Mouse (Mus musculus) spleen, embryonic (tissue): ENCODE measurements around the gene Gripap1.
"Not testable (repeated sequence)": the region's sequence is repeated elsewhere in the genome, so short reads cannot be mapped to it uniquely, and the experiment has no call there.

Experiments used
- CTCF ChIA-PET: fragments of 350-600 bp; sonication (Branson Sonifier 250); formaldehyde crosslinking; loops from one replicate; lab custom pipeline; 2022; lab: Charles Lee

Gripap1 gene

GRCm38 (mm10) chrX:7778450-7779244, 10.9 kb upstream of the Gripap1 start:
- CTCF ChIA-PET = interaction anchor here (0.7 kb wide), 1 partner anchor 26 kb away, joined by 4 read pairs; no protein-coding TSS in a partner anchor

- CTCF ChIA-PET = no interaction called here
Observed at GRCm38 (mm10) chrX:7779294-7779693, 10.3 kb upstream of the Gripap1 start.

DNA sequence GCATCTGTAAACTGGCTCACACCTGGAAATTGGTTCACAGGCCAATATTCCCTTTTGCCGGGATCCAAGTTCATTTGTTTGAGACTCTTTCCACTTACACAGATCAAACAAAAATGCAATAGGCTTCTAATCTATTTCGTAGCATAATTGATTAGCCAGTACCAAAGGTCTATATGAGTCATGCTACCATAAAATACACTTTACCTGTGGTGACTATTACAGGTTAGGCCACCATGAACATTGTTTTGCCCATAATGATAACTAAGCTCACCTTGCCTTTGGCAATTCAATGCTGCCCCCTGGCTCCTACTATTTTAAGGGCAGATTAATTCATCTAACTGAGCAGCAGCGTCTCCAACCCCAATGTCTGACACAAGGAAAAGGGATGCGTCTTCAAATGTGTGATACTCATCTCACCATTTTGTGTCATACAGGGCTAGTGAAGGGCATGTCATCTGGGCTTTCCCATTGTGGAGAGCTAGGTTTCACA, 6.9 kb upstream of the Gripap1 start:
- CTCF ChIA-PET = no interaction called here

GRCm38 (mm10) chrX:7790309-7790708, 744 bp downstream of the Gripap1 start:
- CTCF ChIA-PET = no interaction called here

DNA sequence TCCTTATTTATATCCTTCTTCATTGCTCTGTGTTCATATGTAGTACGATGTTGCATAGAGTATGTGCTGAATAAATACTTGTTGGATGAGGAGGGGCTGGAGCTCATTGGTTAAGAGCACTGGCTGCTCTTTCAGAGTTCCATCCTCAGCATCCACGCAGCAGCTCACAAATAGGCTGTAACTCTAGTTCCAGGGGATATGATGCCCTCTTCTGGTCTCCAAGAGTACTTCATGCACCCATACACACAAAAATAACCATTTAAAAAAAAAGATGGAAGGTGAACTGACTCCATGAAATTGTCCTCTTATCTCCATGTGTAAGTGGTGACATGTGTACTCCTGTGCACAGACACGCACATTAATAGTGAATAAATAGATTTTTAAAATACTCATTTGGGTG, 3.8 kb downstream of the Gripap1 start:
- CTCF ChIA-PET = no interaction called here

DNA sequence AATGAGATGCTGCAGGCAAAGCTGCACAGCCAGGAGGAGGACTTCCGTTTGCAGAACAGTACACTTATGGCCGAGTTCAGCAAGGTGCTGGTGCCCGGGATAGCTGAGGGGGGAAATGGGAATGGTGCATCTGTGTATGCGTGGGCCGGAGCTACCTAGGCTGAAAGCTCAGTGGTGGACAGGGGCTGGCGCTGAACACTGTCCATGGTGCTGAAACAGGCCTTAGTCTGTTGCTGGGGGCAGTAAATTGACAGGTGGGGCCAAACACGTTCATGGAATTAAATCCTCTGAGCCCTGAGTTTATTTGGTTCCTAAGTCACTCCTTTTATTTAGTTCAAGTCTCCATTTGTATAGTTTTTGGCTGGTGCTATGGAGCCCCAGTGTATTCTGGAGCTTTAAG, 5.5 kb downstream of the Gripap1 start:
- CTCF ChIA-PET = interaction anchor here (0.7 kb wide), 1 partner anchor 52 kb away, joined by 4 read pairs; no protein-coding TSS in a partner anchor

- CTCF ChIA-PET = no interaction called here
Observed at GRCm38 (mm10) chrX:7797327-7797726, 7.8 kb downstream of the Gripap1 start.

DNA sequence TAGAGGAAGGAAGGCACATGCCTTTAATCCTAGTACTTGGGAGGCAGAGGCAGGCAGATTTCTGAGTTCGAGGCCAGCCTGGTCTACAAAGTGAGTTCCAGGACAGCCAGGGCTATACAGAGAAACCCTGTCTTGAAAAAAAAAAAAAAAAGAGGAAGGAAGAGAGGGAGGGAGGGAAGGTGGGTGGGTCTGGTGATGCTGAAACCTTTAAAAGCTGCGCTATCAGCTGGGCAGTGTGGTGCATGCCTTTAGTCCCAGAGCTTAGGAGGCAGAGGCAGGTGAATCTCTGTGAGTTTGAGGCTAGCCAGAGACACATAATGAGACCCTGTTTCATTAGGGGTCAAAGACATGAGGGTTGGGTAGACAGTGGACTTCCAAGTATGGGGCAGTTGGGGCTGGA, 12.6 kb downstream of the Gripap1 start:
- CTCF ChIA-PET = not testable (repeated sequence)

- CTCF ChIA-PET = not testable (repeated sequence)
Observed at GRCm38 (mm10) chrX:7815016-7815415, 25.5 kb downstream of the Gripap1 start.

GRCm38 (mm10) chrX:7821865-7822779, 32.6 kb downstream of the Gripap1 start, which contains the start of gene Kcnd1:
TSS of gene Kcnd1 (plus strand) at chrX:7822289.
- CTCF ChIA-PET = no interaction called here

- CTCF ChIA-PET = no interaction called here
Observed at GRCm38 (mm10) chrX:7837146-7837545, 47.6 kb downstream of the Gripap1 start.

DNA sequence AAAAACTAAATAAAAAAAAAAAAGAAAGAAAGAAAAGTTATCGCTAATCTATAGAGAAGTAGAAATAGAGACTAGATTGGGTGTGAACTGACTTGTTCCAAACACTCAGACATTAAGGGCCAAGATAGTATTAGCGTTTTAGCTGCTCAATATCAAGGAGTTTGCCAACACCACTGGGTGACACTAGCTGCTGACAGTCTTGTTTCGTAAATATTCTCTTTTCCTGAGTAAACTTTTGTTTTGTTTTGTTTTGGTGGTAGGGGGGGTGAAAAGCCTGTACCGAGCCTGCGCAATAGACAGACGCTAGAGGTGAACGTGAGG, 51.2 kb downstream of the Gripap1 start:
- CTCF ChIA-PET = no interaction called here

DNA sequence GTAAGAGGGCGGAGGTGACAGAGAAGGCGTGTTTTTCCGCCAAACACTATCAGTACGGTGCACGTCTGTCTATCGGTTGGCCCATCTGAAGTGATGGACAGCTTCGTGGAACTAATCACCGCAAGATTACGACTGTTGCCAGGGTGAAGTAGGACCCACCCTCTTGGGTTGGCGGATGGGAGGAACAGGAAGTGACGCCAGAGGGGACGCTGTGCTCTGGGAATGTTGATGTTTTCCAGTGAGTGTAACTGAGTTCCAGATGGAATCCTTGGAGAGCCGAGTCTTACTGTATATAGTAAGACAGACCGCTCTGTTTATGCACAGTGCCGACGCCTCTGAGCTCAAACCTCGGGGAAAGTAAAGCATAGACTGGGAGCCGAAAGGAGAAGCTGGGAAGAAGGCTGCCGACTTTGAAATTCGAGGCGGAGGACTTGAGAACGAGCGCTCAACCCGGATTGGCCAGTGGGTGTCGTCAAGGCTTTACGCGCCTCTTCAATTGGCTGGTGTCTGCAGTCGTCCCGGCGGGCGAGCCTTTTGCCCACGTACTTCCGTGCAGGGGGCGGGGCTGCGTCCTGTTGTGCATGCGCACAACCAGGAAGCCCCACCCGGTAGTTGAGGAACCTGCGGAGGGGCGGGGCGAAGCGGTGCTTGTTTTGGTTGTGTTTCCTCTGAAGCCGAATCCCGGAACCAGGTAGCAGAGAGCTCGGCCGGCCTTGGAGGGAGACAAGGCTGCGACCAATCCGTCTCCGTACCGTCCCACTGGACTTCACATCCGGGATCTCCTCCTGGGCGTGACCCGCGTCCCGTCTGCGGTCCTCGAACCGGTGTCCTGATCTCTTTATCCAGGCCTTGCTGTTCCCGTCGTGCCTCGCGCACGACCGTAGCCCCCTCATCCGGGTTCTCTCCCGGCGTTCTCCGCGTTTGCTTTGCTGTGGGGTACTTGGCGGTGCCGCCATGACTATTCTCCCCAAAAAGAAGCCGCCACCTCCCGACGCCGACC, 51.9 kb downstream of the Gripap1 start, which contains the start of gene Otud5:
Otud5 (plus strand) TSS at position 202 of the 1,000 bp plus-strand sequence.
- CTCF ChIA-PET = no interaction called here

- CTCF ChIA-PET = no interaction called here
Observed at GRCm38 (mm10) chrX:7842318-7842717, 52.8 kb downstream of the Gripap1 start.

GRCm38 (mm10) chrX:7847845-7848244, 58.3 kb downstream of the Gripap1 start:
- CTCF ChIA-PET = no interaction called here

GRCm38 (mm10) chrX:7854578-7854977, 65.0 kb downstream of the Gripap1 start:
- CTCF ChIA-PET = no interaction called here

DNA sequence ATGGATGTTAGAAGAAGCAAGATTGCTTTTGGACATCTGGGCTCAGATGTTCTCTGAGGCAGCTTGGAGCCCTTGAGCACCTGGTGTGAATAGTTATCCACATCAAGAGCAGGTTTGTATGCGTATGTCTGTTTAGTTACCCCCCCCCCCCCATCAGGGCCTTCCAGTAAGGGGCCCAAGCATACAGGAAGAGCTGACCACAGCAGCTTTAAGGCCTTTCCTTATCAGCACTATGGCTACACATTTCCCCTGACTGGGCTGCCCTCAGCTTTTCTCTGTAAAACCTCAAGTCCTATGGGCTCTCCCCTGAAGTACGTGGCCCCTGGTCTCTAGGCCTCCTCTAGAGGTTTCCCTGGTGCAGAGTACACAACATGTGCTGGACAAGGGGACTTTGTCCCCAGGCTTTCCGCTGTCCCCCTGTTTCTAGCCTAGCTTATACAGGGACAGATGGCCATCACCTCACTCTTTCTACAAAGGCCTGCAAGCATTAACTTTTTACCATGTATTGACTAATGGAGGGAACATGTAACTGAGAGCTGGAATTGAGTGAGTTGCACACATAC, 69.7 kb downstream of the Gripap1 start:
- CTCF ChIA-PET = no interaction called here

DNA sequence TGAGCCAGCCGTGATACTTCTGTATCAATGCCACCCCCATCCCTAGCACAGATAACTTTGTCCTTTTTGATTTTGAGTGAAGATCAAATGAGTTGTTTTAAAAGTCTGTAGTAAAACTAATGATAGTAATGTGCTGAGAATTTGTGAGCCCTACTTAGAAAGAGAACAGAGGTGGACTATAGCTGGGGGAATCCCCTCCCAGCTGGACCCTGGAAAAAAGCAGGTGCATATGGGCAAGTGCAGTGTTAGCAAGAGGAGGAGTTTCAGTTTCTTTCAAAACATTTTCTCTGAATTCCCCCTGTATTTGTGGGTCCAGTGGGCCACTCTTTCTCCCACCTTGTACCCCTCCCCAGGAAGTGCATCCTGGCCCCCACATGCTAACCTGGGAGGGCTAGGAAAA, 73.6 kb downstream of the Gripap1 start:
- CTCF ChIA-PET = no interaction called here

DNA sequence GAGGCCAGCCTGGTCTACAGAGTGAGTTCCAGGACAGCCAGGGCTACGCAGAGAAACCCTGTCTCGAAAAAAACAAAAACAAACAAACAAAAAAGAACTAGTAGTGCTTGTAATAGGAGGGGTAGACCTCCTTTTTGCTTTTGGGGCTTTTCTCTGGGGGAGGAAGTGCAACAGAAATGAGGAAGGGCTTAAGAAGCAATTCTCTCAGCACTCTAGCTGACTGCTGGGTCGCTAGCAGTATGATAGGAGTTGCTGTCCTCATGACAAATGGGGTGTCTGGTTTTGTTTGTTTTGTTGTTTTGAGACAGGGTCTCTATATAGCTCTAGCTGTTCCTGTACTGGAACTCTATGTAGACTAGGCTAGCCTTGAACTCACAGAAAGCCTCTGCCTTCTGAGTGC, 75.0 kb downstream of the Gripap1 start:
- CTCF ChIA-PET = no interaction called here

GRCm38 (mm10) chrX:7865343-7865742, 75.8 kb downstream of the Gripap1 start:
- CTCF ChIA-PET = no interaction called here

DNA sequence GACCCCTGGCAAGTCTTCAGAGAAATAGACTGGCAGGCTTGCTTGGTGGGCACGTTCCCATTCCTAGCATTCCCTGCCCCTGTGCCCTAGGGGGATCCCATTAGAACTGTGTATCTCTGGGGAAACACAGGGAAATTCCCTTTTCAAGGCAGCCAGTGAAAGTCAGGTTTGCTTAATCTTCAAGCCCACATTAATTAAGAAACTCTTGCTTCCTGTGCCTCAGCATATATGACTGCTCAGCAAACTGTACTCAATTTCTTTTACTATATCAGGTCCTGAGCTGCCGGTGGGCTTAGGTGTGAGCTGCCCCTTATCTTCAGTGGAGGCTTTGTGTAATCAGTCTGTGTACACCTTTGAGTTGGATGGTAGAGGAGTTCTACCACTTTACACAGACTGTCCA, 76.2 kb downstream of the Gripap1 start:
- CTCF ChIA-PET = no interaction called here
